Mouse (Mus musculus): ENCODE results near the gene Fbl. TPM values are rescaled to one million over a fixed set of nuclear protein-coding genes. Genes with fewer than 3 reads are reported as not detected.

The Fbl gene
- total RNA-seq, 2 experiments from 2014 or later = 98.0 to 114 TPM

Other genes starting within 250 kb of the Fbl start
- gene Zfp974, start 240.2 kb upstream of the Fbl start, total RNA-seq (2021) = 10 to 100 TPM; 11.4 to 12.2 TPM
- gene Zfp780b, start 190.5 kb upstream of the Fbl start, total RNA-seq (2021) = 10 to 100 TPM; 10.7 to 11.2 TPM
- gene Zfp850, start 155.6 kb upstream of the Fbl start, total RNA-seq (2021) = 1 to 10 TPM; 2.0 to 2.1 TPM
- gene Psmc4, start 119.6 kb upstream of the Fbl start, total RNA-seq (2021) = 100 to 1,000 TPM; 161 to 166 TPM
- gene Fcgbp, start 98.5 kb upstream of the Fbl start, total RNA-seq (2021) = not detected
- not detected for gene 9530053A07Rik, start 40.2 kb upstream of the Fbl start, total RNA-seq (2021)
- gene Dyrk1b, start 9.8 kb downstream of the Fbl start, total RNA-seq (2021) = 10 to 100 TPM; 21.3 to 22.9 TPM
- gene Eid2, start 98.2 kb downstream of the Fbl start, total RNA-seq (2021) = 10 to 100 TPM; 22.3 to 27.8 TPM
- 10 to 100 TPM in 1 of 2 experiments, 1 to 10 TPM in 1; 9.4 to 10.1 TPM for gene Eid2b, start 108.0 kb downstream of the Fbl start, total RNA-seq (2021)
- not detected for gene Selenov, start 121.5 kb downstream of the Fbl start, total RNA-seq (2021)
- under 1 TPM in 1 of 2 experiments, not detected in 1; 0.35 TPM for gene Dll3, start 132.5 kb downstream of the Fbl start, total RNA-seq (2021)
- gene Timm50, start 142.4 kb downstream of the Fbl start, total RNA-seq (2021) = 10 to 100 TPM; 72.4 to 98.0 TPM
- gene Supt5, start 169.0 kb downstream of the Fbl start, total RNA-seq (2021) = 100 to 1,000 TPM; 143 to 193 TPM
- 100 to 1,000 TPM; 983 to 986 TPM for gene Rps16, start 180.9 kb downstream of the Fbl start, total RNA-seq (2021)
- 10 to 100 TPM; 14.4 to 22.2 TPM for gene Plekhg2, start 202.9 kb downstream of the Fbl start, total RNA-seq (2021)
- gene Zfp36, start 210.5 kb downstream of the Fbl start, total RNA-seq (2021) = 10 to 100 TPM; 15.5 to 16.5 TPM
- gene Med29, start 223.0 kb downstream of the Fbl start, total RNA-seq (2021) = 10 to 100 TPM; 36.9 to 37.0 TPM
- gene Paf1, start 223.2 kb downstream of the Fbl start, total RNA-seq (2021) = 10 to 100 TPM; 76.7 to 86.6 TPM